Mouse (Mus musculus) embryo, embryonic 9.5 days (tissue): ENCODE results near the gene Snx9.

ENCODE experiments used
- DNase-seq: peaks from one replicate; pipeline ENCODE4 v3.0.0-alpha.2; 2017; ENCODE audit errors: extremely low spot score

Snx9 gene

GRCm38 (mm10) chr17:5929031-5929430 lies 87.9 kb downstream of the Snx9 start:
- DNase-seq, result no peak

- DNase-seq, result no peak
Observed at GRCm38 (mm10) chr17:5932161-5932560, 91.0 kb downstream of the Snx9 start.

- peak; percentile 90 for DNase-seq
Observed at GRCm38 (mm10) chr17:5934554-5935324, 93.6 kb downstream of the Snx9 start.

- no peak for DNase-seq
Observed at GRCm38 (mm10) chr17:5935680-5936079, 94.6 kb downstream of the Snx9 start.

- no peak for DNase-seq
Observed at GRCm38 (mm10) chr17:5936276-5936675, 95.1 kb downstream of the Snx9 start.

GRCm38 (mm10) chr17:5937441-5937840 lies 96.3 kb downstream of the Snx9 start:
- DNase-seq, result no peak

GRCm38 (mm10) chr17:5939871-5940270 lies 98.7 kb downstream of the Snx9 start:
- no peak for DNase-seq

- DNase-seq, result peak; percentile 86
Observed at GRCm38 (mm10) chr17:5940792-5941191, 99.7 kb downstream of the Snx9 start.

- peak; percentile 72 for DNase-seq
Observed at GRCm38 (mm10) chr17:5941230-5942043, 100.3 kb downstream of the Snx9 start, which contains the start of gene Synj2. Gene Synj2, plus strand, starts transcription at chr17:5941280.

- no peak for DNase-seq
Observed at GRCm38 (mm10) chr17:5942156-5942555, 101.0 kb downstream of the Snx9 start.

GRCm38 (mm10) chr17:5943053-5943452 lies 101.9 kb downstream of the Snx9 start:
- DNase-seq, result no peak

GRCm38 (mm10) chr17:5947039-5947438 lies 105.9 kb downstream of the Snx9 start:
- no peak for DNase-seq

GRCm38 (mm10) chr17:5952455-5952854 lies 111.3 kb downstream of the Snx9 start:
- no peak for DNase-seq

GRCm38 (mm10) chr17:5956350-5957000 lies 115.3 kb downstream of the Snx9 start:
- DNase-seq, result no peak

GRCm38 (mm10) chr17:5957097-5957496 lies 116.0 kb downstream of the Snx9 start:
- DNase-seq, result no peak

GRCm38 (mm10) chr17:5958229-5958628 lies 117.1 kb downstream of the Snx9 start:
- no peak for DNase-seq

- DNase-seq, result no peak
Observed at GRCm38 (mm10) chr17:5958636-5959035, 117.5 kb downstream of the Snx9 start.

GRCm38 (mm10) chr17:5959096-5959495 lies 118.0 kb downstream of the Snx9 start:
- no peak for DNase-seq

GRCm38 (mm10) chr17:5959802-5960201 lies 118.7 kb downstream of the Snx9 start:
- no peak for DNase-seq

- no peak for DNase-seq
Observed at GRCm38 (mm10) chr17:5963766-5964165, 122.6 kb downstream of the Snx9 start.

GRCm38 (mm10) chr17:5965084-5965781 lies 124.1 kb downstream of the Snx9 start:
- peak; percentile 27 for DNase-seq

- no peak for DNase-seq
Observed at GRCm38 (mm10) chr17:5966706-5967105, 125.6 kb downstream of the Snx9 start.
